Mouse (Mus musculus): ENCODE results near the gene Arhgef19.
A peak's percentile ranks its signal among the peaks of the same experiment; 100 is the strongest.

Gene Arhgef19

DNA sequence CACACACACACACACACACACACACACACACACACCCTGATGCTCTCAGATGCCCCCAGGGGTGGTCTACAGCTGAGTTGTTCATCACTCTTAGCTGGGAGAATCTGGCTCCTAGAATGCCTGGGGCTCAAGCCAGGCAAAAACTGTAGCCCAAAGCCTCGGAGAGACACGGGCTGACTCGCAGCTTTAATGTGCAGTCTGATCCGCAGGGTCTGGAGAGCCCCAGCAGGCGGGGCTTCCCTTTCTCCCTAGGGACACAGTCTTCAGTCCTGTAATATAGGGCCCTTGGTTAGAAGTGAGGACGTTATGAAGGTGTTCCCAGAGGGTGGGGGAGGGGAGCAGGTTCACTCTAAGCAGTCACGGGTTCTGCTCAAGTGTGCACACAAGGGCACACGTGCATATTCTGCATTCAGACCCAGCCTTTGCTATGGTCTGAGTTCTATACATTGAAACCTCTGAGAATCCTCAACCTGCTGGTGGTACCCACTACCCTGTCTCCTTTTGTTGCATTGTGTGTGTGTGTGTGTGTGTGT, 44.6 kb downstream of the Arhgef19 start:
- DNase-seq (ENCODE audit: extremely low spot score, low spot score): no peak

DNA sequence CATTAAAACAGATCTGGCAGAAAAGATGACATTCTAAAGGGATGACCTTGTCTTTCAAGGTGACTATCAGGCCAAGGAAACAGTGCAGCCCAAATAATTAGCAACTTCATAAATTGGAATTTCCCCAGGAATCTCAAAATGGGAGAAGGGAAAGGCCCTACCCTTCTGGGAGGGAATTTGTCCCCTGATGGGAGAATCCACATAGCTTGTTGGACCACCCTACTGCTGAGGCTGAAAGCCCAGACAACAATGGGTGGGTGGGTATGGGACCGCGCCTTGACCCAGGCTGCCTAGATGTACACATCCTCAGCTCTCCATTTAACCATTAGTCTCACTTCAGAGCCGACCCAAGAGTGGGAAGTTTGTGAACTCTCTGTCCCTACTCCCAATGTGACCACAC, 45.2 kb downstream of the Arhgef19 start:
- no peak for DNase-seq (ENCODE audit: extremely low spot score, low spot score)

DNA sequence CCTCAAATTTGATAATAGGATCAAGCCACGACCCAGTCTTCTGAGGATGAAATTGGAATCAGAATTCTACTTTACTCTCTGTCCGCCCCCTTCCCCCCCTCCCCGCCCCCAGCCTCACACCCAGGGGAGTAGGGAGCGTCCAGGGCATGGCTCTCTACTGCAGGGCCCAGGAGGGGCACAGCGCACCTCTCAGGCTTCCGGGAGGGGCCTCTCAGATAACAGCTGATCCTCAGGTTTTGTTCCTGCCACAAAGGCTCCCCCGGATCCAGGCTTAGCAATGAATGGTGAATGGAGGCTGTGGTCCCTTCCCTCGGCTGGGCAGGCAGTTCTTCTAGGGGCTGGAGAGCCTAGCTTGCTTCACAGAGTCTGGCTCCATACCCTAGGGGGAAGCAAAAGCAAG, 45.8 kb downstream of the Arhgef19 start:
- DNase-seq (ENCODE audit: extremely low spot score, low spot score): no peak

DNA sequence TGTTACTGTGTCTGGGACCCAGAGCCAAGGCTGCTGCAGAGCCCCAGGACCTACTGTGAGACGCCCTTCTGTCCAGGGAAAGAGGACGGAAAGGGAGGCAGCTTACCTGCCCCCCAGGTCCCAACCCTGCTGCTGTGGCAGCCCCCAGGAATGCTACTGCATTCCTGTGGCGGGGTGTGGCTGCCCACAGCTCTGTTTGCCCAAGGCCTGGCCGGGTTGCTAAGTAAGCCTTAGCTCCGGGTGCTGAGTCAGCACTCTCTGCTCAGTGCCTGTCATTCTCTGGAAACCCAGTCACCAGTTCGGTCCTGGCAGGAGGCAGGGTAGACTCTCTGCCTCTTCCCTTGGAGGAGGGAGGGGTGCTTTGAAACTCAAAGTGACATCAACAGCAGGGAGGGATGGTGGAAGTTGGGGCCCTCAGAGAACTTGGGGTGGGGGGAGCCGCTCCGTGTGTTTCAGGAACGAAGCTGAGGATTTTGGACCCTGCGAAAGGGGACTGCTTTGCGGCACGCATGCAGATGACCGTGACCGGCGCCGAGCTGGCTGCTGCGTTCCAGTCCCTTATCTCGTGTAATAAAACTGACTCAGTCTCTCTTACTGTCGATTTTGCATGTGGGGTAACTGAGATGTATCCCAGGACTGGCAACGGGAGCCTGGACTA, 47.7 kb downstream of the Arhgef19 start:
- DNase-seq (ENCODE audit: extremely low spot score, low spot score): no peak

DNA sequence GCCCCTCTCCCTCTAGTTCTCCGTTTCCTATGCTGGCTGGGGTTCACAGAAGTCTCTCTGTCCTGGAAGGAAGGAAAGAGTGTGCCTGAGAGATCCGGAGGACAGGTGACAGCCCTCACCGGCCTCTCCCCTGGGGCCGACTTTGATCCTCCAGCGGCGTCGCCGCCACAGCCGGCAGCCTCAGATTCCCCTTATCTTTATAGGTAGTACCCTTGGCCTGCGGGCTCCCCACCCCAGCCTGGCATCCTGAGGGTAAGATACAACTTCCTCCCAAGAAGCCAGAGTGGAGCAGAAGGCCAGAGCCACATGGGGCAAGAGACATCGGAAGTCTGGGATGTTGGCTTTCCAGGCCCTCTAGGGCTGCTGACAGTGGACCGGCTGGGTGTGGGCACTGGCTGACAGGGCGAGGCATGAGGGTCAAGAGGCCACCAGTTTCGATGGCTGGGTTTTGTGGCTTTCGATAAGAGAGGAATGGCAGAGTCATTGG, 48.3 kb downstream of the Arhgef19 start:
- DNase-seq (ENCODE audit: extremely low spot score, low spot score): no peak

DNA sequence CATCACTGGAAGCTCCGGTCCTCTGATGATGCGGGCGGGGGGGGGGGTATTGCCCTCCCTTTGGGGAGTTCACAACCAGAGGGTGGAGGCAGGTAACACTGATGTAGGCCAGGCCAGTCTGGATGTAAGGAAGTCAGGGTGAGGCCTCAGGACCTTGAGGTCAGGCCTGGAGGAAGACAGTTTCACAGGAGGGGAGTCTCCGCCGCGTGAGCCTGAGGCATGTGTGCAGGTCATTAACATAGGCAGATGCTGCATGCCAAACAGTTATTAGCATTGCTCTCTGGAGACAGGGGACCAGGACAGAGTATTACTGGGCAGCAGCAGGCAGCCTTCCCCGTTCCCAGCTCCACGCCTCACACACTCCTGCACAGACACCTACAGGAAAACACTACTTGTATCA, 48.9 kb downstream of the Arhgef19 start:
- no peak for DNase-seq (ENCODE audit: extremely low spot score, low spot score)

DNA sequence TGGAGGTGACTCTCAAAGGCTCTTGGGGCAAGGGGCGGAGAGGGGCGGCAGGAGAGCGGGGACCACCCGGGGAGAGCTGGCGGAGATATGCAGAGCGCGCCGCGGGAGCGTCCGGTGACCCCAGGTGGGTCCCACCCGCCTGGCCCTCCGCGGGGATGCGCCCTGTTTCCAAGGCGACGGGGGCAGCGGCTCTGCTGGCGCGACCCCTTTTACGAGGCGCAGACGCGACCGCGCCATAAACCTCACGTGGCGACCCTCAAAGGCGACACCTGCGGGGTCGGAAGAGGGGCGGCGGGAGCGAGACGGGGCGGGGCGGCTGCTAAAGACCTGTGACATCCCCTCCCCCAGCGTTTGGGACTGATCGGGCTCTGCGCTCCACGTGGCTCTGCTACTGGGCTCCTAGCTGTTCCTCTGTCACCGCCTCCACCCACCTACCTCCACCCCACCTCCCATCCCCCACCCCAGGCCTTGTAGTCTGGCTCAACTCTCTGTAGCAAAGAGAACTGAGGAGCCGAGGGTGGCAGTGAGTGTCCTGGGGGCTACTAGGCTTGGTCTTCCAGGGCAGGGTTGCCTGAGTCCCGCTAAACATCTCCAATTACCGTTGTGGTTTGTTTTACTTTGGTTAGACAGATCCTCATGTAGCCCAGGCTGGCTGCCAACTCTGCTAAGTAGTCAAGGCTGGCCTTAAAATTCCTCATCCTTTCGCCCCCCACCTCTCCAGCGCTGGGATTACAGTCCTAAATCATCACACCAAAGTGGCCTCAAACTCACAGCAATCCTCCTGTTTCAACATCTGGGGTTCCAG, 52.5 kb downstream of the Arhgef19 start:
- no peak for DNase-seq (ENCODE audit: extremely low spot score, low spot score)

DNA sequence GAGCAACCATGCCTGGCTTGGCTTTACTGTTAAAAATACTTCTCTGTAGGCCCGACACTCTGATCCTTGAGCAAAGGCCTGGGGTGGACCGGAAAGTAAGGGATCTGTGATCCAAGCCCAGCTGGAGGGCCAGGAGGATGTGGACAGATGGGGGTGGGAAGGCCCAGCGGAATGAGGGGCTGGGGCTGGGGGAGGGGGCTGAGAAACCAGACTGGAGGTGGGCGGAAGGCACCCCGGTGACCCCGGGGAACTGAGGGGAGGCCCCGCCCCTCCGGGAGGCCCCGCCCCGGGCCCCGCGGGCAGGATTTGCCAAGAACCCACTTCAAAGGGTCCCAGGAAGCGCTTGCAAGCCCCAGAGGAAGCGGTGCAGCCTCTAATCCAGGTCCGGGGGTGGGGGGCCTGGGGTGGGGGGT, 56.5 kb downstream of the Arhgef19 start:
- peak; percentile 40 for DNase-seq (ENCODE audit: extremely low spot score, low spot score)

DNA sequence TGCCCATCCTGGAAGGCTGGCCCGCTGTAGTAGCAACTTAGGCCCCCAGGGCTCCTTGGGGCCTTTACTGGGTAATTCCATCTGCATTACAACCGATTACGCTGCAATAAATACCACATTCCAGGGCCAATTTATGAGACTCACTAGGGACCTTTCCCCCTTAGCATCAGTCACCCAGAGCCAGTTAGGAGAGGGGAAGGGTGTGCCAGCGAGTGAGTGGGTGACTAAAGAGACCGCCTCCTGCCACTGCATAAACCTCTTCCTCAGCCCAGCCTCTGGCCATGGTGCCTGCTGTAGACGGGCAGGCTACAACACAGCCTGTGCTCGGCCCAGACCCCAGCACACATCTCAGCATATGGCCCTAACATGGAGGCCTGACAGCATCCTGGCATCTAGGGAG, 58.6 kb downstream of the Arhgef19 start:
- no peak for DNase-seq (ENCODE audit: extremely low spot score, low spot score)

DNA sequence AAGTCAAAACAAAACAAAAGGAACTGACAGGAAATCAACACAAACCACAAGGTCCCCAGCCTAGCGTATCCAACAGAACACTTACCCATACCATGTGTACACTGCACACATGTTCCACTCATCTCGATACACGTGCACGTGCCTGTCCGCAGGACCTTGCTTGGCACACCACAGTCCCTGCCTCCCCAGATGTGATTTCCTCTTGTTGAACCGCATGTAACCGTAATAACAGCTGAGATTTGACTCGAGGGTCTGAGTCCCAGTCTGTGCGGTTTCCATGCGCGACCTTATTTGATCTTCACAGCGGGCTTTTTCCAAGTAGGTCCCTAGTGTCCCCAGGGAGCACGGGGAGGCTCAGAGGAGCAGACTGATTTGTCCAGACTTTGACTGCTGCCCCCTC, 60.1 kb downstream of the Arhgef19 start:
- no peak for DNase-seq (ENCODE audit: extremely low spot score, low spot score)

DNA sequence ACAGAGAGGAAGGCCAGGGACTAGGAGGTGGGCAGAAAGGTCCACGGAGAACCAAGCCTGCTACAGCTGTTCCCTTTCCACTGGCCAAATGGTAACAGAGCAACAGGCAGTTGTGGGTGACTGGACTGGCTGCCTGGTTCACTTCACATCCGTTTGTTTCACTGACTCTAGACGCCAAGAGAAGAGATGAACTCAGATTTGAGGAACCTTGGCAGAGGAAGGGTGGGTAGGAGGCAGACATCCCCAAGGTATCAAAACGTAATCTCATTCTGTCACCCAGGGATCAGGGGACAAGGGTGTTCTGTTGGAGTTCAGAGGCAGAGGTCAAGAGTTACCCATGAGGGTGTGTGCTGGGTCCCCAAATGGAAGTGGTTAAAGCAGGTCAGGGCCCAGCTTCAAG, 60.9 kb downstream of the Arhgef19 start:
- no peak for DNase-seq (ENCODE audit: extremely low spot score, low spot score)

DNA sequence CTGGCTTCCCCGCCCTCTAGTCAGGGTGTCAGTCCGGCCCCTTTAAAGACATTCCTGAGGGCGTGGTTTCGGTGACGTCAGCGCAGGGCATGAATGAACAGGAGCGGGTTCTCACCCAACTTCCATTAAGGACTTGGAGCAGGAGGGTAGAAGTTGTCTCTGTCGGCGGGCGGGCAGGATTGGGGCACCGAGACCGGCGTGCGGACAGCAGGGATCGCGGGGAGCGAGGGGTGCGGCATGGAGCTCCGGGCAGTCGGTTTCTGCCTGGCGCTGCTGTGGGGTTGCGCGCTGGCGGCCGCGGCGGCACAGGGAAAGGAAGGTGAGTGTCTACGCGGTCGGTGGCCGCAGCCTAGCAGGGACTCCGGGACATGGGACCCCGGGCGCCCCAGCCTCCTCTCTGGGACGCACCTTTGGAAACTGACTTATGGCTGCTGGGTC, 61.8 kb downstream of the Arhgef19 start, which contains the start of gene Epha2:
Gene Epha2, plus strand, starts transcription at position 125 of the 438 bp plus-strand sequence.
- peak; percentile 87 for DNase-seq (ENCODE audit: extremely low spot score, low spot score)

DNA sequence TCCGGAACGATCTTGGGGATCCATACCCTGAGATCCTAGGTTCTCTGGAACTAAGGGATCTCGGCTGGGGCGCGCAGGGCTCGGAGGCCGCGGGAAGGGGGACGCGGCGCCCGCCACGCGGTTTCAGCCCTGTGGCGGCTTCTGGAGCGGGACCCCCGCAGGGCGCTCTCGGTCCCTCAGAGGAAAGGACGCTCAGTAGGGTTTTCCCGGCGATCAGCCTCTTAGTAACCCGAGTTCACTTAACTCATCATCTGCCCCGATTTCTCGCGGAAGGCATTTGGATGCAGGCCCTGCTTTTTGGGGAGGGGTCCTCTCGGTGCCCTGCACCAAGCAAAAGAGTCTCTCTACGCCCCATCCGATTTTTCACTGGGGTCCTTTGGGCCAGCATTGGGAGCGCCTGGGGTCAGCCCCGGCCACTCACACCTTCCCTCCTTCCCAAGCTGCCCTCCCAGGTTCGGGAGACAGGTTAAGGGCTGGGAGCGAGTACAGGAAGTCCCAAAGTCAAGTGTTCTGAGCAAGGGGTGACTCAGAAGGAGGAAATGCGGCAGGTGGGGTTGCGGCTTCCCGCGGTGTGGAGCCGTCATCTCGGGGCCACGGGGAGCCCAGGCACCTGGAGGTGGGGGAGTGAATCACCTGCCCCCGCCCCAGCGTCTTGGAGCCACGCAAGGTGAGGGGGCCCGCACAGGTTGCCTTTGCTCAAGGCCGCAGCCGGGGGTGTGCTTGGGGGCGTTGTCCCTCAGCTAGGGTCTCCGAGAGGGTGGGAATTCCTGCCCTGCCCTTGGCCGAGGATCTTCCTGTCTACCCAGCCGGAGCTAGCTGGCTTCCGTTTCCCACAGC, 62.5 kb downstream of the Arhgef19 start:
- DNase-seq (ENCODE audit: extremely low spot score, low spot score): peak; percentile 35

DNA sequence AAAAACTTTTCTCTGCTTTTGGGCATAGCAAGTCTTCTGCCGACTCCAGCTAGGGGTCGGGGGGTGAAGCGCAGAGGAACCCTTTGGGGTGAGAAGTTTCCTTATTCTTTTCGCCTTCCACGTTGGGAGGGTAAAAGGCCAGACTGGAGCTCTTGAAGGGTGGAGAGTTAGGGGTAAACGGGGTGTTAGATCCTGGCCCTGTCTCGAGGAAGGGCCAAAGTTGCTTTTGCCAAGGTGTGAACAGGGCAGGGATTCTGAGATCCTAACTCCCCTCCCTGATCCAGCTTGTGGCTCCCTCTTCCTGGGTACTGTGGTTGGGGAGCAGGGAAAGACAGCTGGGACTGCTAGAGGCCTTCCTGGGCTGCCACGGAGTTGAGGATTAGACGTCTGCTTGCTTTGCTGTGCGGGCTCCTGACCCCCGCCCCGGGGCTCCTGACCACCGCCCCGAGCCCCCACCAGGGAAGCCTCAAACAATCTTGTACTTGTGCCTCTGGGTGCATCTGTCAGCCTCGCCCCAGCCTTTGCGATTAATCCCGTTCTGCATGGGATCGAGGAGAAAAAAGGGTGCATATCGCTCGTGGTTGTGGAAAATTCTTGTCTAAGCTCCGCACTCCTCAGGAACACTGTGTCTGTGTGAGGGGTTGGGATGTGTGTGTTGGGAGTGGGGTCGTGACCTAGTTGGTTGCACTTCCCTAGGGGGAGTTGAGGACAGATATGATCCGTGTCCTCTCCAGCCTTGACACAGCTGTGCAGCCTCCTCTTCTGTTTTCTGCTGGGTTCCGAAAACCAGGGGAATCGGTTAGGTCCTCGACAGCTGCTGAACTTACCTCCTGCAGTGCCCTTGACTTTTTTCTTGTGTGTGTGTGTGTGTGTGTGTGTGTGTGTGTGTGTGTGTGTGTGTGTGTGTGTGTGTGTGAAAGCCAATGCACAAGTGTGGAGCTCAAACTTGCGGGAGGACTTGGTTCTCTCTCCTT, 63.4 kb downstream of the Arhgef19 start:
- DNase-seq (ENCODE audit: extremely low spot score, low spot score): peak; percentile 40

DNA sequence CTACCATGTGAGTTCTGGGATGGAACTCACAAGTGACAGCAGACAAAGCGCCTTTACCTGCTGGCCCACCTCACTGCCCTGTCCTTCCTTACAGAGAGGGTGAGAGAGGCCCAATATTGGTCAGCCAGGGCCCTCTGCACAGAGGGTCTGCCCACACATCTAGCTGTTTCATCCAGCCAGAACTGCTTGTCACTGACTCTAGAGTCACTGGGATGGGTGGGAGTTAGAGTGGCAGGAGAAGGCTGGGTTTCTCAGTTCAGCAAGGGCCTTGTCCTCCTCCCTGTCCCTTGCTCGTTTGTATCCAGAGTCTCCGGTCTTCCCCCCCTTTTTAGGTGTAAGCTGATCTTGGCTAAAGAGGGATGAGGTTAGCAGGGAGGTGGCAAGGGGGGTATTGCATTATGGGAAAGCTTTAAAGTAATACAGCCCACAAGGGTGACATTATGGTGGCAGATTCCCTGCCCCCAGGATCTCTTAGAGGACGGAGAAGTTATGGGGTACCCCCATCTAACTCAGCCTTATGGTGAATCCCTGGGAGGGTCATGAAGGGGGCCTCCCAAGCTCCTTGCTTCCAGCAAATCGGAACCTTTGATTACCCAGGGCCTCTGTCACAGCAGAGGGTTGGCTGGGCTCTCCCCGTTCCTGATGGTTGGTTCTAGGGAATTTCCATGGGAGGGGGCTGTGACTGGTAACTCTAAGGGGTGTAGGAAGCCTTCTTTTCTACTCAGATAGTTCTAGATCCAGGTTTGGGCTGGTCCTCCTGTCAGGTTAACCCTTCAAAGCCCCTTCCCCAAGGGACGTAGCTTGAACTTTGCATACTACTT, 64.3 kb downstream of the Arhgef19 start:
- no peak for DNase-seq (ENCODE audit: extremely low spot score, low spot score)

DNA sequence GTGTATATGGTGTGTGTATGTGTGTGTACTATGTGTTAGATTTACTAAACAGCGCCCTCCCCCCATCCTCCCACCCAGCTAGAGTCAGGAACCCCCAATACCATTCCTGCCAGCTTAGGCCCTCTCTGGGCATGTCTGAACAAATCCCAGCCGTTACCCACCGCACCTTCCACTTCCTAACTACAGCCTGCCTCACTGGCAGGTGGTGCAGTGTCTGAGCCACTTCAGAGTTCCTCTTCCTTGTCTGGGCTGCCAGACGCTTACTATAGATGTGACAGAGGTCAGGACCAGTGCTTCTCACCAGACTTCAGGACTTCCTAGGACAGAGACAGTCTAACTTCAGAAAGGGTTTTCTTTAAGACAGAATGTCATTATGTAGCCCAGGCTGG, 64.9 kb downstream of the Arhgef19 start:
- DNase-seq (ENCODE audit: extremely low spot score, low spot score): no peak

DNA sequence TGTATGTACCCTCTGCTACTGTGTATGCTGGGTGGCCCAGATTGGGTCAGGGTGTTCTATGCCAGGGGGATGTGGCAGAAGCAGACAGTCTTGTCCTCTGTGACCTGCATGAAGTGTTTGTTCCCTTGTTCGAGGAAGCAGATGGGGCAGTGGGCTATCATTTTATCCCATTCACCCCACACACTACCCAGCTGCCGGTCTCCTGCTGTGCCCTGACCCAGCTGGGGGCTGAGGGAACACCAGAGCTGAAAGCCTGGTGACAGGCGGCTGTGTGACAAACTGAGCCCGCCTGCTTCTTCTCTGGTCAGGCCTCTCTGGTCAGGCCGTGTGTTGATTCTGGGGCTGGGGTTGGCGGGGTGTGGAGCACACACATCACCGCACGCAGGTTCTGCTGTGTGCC, 66.8 kb downstream of the Arhgef19 start:
- DNase-seq (ENCODE audit: extremely low spot score, low spot score): no peak
